Mouse (Mus musculus) thymus, adult 2 months (tissue): ENCODE results near the gene Gm28230. TPM values are rescaled to one million over a fixed set of nuclear protein-coding genes. Genes with fewer than 3 reads are reported as not detected.

ENCODE experiments used
- DNase-seq: peaks from one replicate; pipeline ENCODE4 v3.0.0; 2021
- H3K27ac ChIP-seq: fragments of 200-500 bp; 2 replicates; pipeline ENCODE4 v1.5.1; 2012; ENCODE audit warnings: low read length, control low read depth; ENCODE audit not compliant: control insufficient read depth, insufficient read depth
- H3K27me3 ChIP-seq: fragments of 200-500 bp; 2 replicates; pipeline ENCODE4 v1.6.1; 2012; ENCODE audit warnings: mild to moderate bottlenecking, low read length, moderate library complexity, mixed read lengths; ENCODE audit not compliant: control insufficient read depth, insufficient read depth
- H3K36me3 ChIP-seq: fragments of 200-500 bp; 2 replicates; pipeline ENCODE4 v1.6.1; 2012; ENCODE audit warnings: mild to moderate bottlenecking, low read length, moderate library complexity; ENCODE audit not compliant: control insufficient read depth, insufficient read depth
- H3K4me1 ChIP-seq: fragments of 200-500 bp; replicated peaks from 2 replicates; pipeline ENCODE4 v1.6.1; 2012; ENCODE audit warnings: low read length; ENCODE audit not compliant: control insufficient read depth, insufficient read depth
- H3K4me3 ChIP-seq: fragments of 200-500 bp; 2 replicates; pipeline ENCODE4 v1.5.1; 2012; ENCODE audit warnings: mild to moderate bottlenecking, low read length, control low read depth, moderate library complexity; ENCODE audit not compliant: control insufficient read depth, insufficient read depth
- CTCF ChIP-seq: fragments of 200-500 bp; IDR thresholded peaks from 2 replicates; pipeline ENCODE4 v1.5.1; 2012; ENCODE audit warnings: mild to moderate bottlenecking, control low read depth, low read length, moderate library complexity, borderline replicate concordance; ENCODE audit not compliant: control insufficient read depth, poor library complexity, insufficient read depth; ENCODE audit errors: extremely low read depth
- POLR2A ChIP-seq: fragments of 200-500 bp; IDR thresholded peaks from 2 replicates; pipeline ENCODE4 v1.6.1; 2012; ENCODE audit warnings: mild to moderate bottlenecking, low read length, control low read depth, moderate library complexity; ENCODE audit not compliant: control insufficient read depth, poor library complexity, insufficient read depth; ENCODE audit errors: extremely low read depth
- WGBS: fragments of 180-500 bp; shearing (Covaris S2); methylation state at CpG from one replicate; pipeline ENCODE4 v1.1.7; 2018; 5-methylcytosine and 5-hydroxymethylcytosine counted together
- polyA plus RNA-seq: library from polyadenylated mRNA; depleted of rRNA; stranded (reverse); fragments of >200 nt; gene quantifications from 2 replicates; pipeline ENCODE4 v1.2.3, GENCODE M21; 2012; rRNA removed

The Gm28230 gene
- polyA plus RNA-seq, 1 experiment: 0.31 TPM

GRCm38 (mm10) chr2:74777536-74778275 lies 51.2 kb downstream of the Gm28230 start:
- H3K27me3 ChIP-seq: no peaks in the 10 kb centered on the region
- no peaks in the 10 kb centered on the region for H3K4me1 ChIP-seq
- no peak for DNase-seq
- H3K27ac ChIP-seq: no peak overlapping the region; the same call in 1 of the 2 replicates
- H3K36me3 ChIP-seq: no peaks in the 10 kb centered on the region
- H3K4me3 ChIP-seq: no peak overlapping the region
- TF ChIP-seq POLR2A: no peak
- no peak for TF ChIP-seq CTCF
- WGBS: 90% methylated on average over 13 of the region's 13 CpGs

- TF ChIP-seq CTCF: no peak
- TF ChIP-seq POLR2A: no peak
- no peaks in the 10 kb centered on the region for H3K36me3 ChIP-seq
Observed at GRCm38 (mm10) chr2:74781386-74781785, 54.9 kb downstream of the Gm28230 start.

GRCm38 (mm10) chr2:74795531-74795930 lies 69.0 kb downstream of the Gm28230 start:
- no peak for DNase-seq
- 82% methylated on average over 7 of the region's 7 CpGs for WGBS
- no peak for TF ChIP-seq POLR2A
- TF ChIP-seq CTCF: no peak

More at GRCm38 (mm10) chr2:74781386-74781785, 54.9 kb downstream of the Gm28230 start:
- Histone ChIP-seq H3K4me1 (no peaks in the 10 kb centered on the region), H3K27me3 (no peaks in the 10 kb centered on the region), H3K4me3 (no peak overlapping the region), H3K27ac (no peak overlapping the region)
- WGBS: 95% methylated on average over 5 of the region's 5 CpGs
- DNase-seq: no peak

More at GRCm38 (mm10) chr2:74795531-74795930, 69.0 kb downstream of the Gm28230 start:
- Histone ChIP-seq H3K27me3 (no peaks in the 10 kb centered on the region), H3K4me3 (no peak overlapping the region), H3K36me3 (no peaks in the 10 kb centered on the region), H3K4me1 (no peaks in the 10 kb centered on the region), H3K27ac (no peak overlapping the region)

Other genes starting within 250 kb of the Gm28230 start
- gene Lnpk, start 147.3 kb upstream of the Gm28230 start, polyA plus RNA-seq: 9.4 and 10.6 TPM in 2 replicates
- not detected in 2 replicates for gene Evx2, start 67.2 kb upstream of the Gm28230 start, polyA plus RNA-seq
- 0.04 TPM in 1 of 2 replicates, not detected in the other for gene Hoxd13, start 58.4 kb upstream of the Gm28230 start, polyA plus RNA-seq
- not detected in 2 replicates for gene Hoxd12, start 51.7 kb upstream of the Gm28230 start, polyA plus RNA-seq
- gene Hoxd11, start 47.2 kb upstream of the Gm28230 start, polyA plus RNA-seq: not detected in 2 replicates
- gene Hoxd10, start 34.8 kb upstream of the Gm28230 start, polyA plus RNA-seq: not detected in 2 replicates
- 0.31 and 0.41 TPM in 2 replicates for gene Hoxd9, start 29.0 kb upstream of the Gm28230 start, polyA plus RNA-seq
- gene Hoxd8, start 22.1 kb upstream of the Gm28230 start, polyA plus RNA-seq: 1.1 and 1.2 TPM in 2 replicates
- gene Hoxd3, start 14.8 kb upstream of the Gm28230 start, polyA plus RNA-seq: 0.54 and 0.59 TPM in 2 replicates
- 2.1 and 2.3 TPM in 2 replicates for gene Hoxd4, start 14.8 kb upstream of the Gm28230 start, polyA plus RNA-seq
- gene Hoxd1, start 36.3 kb downstream of the Gm28230 start, polyA plus RNA-seq: 0.05 TPM in 1 of 2 replicates, not detected in the other
- gene Mtx2, start 99.1 kb downstream of the Gm28230 start, polyA plus RNA-seq: 37.6 TPM in 2 replicates